Mouse (Mus musculus) forebrain, embryonic 11.5 days (tissue): ENCODE measurements around the gene Itpr2. TPM values are rescaled to one million over a fixed set of nuclear protein-coding genes. Genes with fewer than 3 reads are reported as not detected.

ENCODE experiments used
- ATAC-seq: fragments of 200-750 bp; cut with Nextera tagmentation; replicated peaks from 2 replicates; pipeline ENCODE4 v1.8.0; 2017; ENCODE audit warnings: moderate TSS enrichment; ENCODE audit not compliant: low FRiP score
- DNase-seq: peaks from one replicate; pipeline ENCODE4 v3.0.0-alpha.2; 2017; ENCODE audit warnings: low spot score
- H3K27ac ChIP-seq: fragments of 300-500 bp; sonication (generic); 2 replicates; pipeline ENCODE4 v1.5.1; 2014; ENCODE audit warnings: low read depth, low read length
- H3K27me3 ChIP-seq: fragments of 300-500 bp; sonication (generic); 2 replicates; pipeline ENCODE4 v1.6.1; 2014; ENCODE audit warnings: mild to moderate bottlenecking, low read length, mixed read lengths; ENCODE audit not compliant: control insufficient read depth, insufficient read depth
- H3K36me3 ChIP-seq: fragments of 300-500 bp; sonication (generic); 2 replicates; pipeline ENCODE4 v1.6.1; 2014; ENCODE audit warnings: mild to moderate bottlenecking, low read length, moderate library complexity, mixed read lengths; ENCODE audit not compliant: control insufficient read depth, insufficient read depth
- H3K4me1 ChIP-seq: fragments of 300-500 bp; sonication (generic); replicated peaks from 2 replicates; pipeline ENCODE4 v1.6.1; 2014; ENCODE audit warnings: low read length, mixed read lengths; ENCODE audit not compliant: control insufficient read depth, insufficient read depth
- H3K4me2 ChIP-seq: fragments of 300-500 bp; sonication (generic); 2 replicates; pipeline ENCODE4 v1.6.1; 2014; ENCODE audit warnings: low read depth, mild to moderate bottlenecking, low read length, moderate library complexity, mixed read lengths; ENCODE audit not compliant: severe bottlenecking
- H3K4me3 ChIP-seq: fragments of 300-500 bp; sonication (generic); 2 replicates; pipeline ENCODE4 v1.5.1; 2014; ENCODE audit warnings: low read depth, low read length
- H3K9ac ChIP-seq: fragments of 300-500 bp; sonication (generic); 2 replicates; pipeline ENCODE4 v1.6.1; 2014; ENCODE audit warnings: low read length
- H3K9me3 ChIP-seq: fragments of 300-500 bp; sonication (generic); 2 replicates; pipeline ENCODE4 v1.6.1; 2016; ENCODE audit warnings: low read length, mixed read lengths; ENCODE audit not compliant: control insufficient read depth
- WGBS: fragments of 180-500 bp; shearing (Covaris S2); extraction: QIAGEN DNeasy Blood & Tissue Kit; methylation state at CpG from one replicate; pipeline ENCODE4 v1.1.7; 2014; 5-methylcytosine and 5-hydroxymethylcytosine counted together
- polyA plus RNA-seq: library from polyadenylated mRNA; unstranded; fragments of >200 nt; fragmentation: Nextera tagmentation; extraction: Ambion mirVana; gene quantifications from 2 replicates; pipeline ENCODE4 v1.2.1, GENCODE M21; 2014

The Itpr2 gene
- polyA plus RNA-seq, 1 experiment from 2014 or later, result 5.3 TPM

DNA sequence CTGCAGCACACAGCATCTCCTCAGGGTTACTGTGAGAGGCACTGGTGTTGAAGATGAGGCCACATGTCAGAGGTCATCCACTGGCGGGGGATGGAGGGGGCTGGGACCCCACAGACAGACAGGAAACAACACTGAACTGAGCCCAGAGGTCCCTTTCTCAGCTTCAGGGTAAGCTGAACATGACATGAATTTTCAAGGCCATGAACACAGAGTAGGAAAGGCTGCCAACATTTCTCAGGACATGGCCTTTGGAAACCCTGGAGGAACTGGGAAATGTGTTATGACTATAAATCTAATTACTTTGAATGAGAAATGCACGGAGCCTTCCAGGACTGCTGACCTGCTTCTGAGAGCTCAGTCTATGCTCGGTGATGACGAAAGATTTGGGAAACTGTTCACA lies 144.1 kb downstream of the Itpr2 start:
- no peaks in the 10 kb centered on the region for H3K36me3 ChIP-seq
- no peak overlapping the region for H3K27ac ChIP-seq
- WGBS, result 67% methylated on average over 4 of the region's 4 CpGs
- H3K9ac ChIP-seq, result no peak overlapping the region
- no peaks in the 10 kb centered on the region for H3K27me3 ChIP-seq
- no peak overlapping the region for H3K4me3 ChIP-seq
- H3K4me1 ChIP-seq, result no peaks in the 10 kb centered on the region
- no peak overlapping the region for H3K4me2 ChIP-seq
- peak; percentile 40 for DNase-seq
- no peak for ATAC-seq
- no peaks in the 10 kb centered on the region for H3K9me3 ChIP-seq

DNA sequence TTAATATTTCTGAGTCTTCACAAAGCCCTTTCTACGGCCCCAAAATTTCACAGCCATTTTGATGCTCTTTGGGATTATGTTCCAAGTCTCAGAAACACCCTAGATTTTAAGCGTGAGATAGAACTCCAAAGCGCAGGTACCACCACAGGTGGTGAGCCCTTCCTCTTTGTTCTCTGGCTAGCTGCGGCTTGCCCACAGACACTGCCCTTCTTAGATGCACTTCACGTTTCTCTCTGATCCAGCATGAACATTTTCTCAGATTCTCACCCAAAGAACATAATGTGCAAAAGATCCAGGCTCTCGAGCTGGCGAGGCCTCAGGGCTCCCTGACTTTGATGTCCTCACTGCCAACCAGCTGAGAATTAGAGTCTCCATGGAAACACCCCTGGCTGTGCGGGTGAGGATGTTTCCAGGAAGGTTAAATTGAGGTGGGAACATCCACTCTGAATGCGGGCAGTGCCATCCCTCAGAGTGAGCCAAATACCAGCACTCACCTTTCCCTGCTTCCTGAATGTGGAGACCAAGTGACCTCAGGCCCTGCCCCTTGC lies 149.7 kb downstream of the Itpr2 start:
- Histone ChIP-seq H3K4me2 (no peak overlapping the region), H3K27me3 (no peaks in the 10 kb centered on the region), H3K36me3 (no peaks in the 10 kb centered on the region), H3K9ac (no peak overlapping the region), H3K9me3 (no peaks in the 10 kb centered on the region), H3K4me3 (no peak overlapping the region), H3K4me1 (no peaks in the 10 kb centered on the region), H3K27ac (no peak overlapping the region)
- no peak for DNase-seq
- 62% methylated on average over 9 of the region's 9 CpGs for WGBS
- ATAC-seq, result no peak

DNA sequence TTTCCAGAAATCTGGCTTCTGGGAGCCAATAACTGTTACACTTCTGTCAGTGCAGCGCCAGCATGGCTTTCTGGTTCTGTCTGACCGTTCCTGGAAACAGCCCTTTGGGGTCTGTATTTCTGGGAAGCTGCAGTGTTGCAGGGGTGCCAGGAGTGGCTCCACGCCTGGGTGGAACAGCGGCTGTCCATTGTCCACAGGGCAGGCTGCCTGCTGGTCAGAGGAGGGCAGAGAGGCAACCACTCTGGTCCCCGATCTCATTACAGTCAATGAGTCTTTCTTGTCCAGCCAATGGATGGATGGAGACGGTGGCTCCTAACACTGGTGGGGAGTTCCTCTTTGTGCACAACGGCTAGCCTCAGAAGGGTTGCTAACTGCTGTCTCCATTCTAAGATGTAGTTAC lies 150.2 kb downstream of the Itpr2 start:
- H3K4me2 ChIP-seq, result no peak overlapping the region
- DNase-seq, result no peak
- H3K27ac ChIP-seq, result no peak overlapping the region
- 73% methylated on average over 7 of the region's 7 CpGs for WGBS
- H3K4me3 ChIP-seq, result no peak overlapping the region
- ATAC-seq, result no peak
- no peaks in the 10 kb centered on the region for H3K36me3 ChIP-seq
- no peak overlapping the region for H3K9ac ChIP-seq
- H3K27me3 ChIP-seq, result no peaks in the 10 kb centered on the region
- no peaks in the 10 kb centered on the region for H3K4me1 ChIP-seq
- H3K9me3 ChIP-seq, result no peaks in the 10 kb centered on the region

- Histone ChIP-seq H3K27me3 (no peaks in the 10 kb centered on the region), H3K27ac (no peak overlapping the region), H3K4me3 (no peak overlapping the region), H3K36me3 (no peaks in the 10 kb centered on the region), H3K4me1 (0 out of 2 replicates have a peak, but pooled peaks cover 3% of the 10 kb centered on the region), H3K9me3 (no peaks in the 10 kb centered on the region), H3K4me2 (no peak overlapping the region), H3K9ac (no peak overlapping the region)
- ATAC-seq (no peak), DNase-seq (peak; percentile 44)
- WGBS, result 54% methylated on average over 4 of the region's 4 CpGs
Measured at GRCm38 (mm10) chr6:146347568-146347967, 154.5 kb downstream of the Itpr2 start.

DNA sequence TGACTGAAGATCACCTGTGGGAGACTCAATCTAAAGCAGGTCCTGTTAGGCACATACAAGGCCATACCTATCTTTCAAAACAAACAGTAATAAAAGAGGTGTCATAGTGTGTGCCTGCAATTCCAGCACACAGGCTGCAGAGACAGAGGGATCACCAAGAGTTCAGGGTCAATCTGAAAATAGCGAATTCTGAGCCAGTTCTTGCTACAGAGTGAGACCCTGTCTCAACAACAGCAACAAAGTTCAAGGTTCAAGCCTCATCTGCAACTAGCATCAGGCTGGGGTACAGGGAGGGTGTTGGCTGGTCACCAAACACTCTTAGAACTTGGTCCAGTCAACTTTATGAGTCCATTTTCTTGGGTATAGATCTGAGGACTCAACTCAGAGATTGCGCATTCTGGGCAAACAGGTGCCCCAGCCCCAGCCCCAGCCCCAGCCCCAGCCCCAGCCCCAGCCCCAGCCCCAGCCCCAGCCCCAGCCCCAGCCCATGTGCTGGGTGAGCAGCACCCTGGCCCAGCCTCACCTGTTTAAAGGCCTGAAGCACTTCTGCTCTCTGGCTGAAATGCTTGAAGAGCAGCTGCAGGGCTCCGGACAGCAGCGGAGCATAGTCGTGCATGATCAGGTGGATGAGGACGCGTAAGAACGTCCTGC lies 155.4 kb downstream of the Itpr2 start:
- H3K4me1 ChIP-seq, result 0 out of 2 replicates have a peak, but pooled peaks cover 3% of the 10 kb centered on the region
- H3K36me3 ChIP-seq, result no peaks in the 10 kb centered on the region
- WGBS, result 88% methylated on average over 8 of the region's 8 CpGs
- no peak overlapping the region for H3K9ac ChIP-seq
- no peak overlapping the region for H3K4me2 ChIP-seq
- DNase-seq, result no peak
- no peak overlapping the region for H3K27ac ChIP-seq
- no peak overlapping the region for H3K4me3 ChIP-seq
- no peaks in the 10 kb centered on the region for H3K9me3 ChIP-seq
- ATAC-seq, result no peak
- no peaks in the 10 kb centered on the region for H3K27me3 ChIP-seq

GRCm38 (mm10) chr6:146344732-146345131 lies 157.3 kb downstream of the Itpr2 start:
- no peak overlapping the region for H3K4me2 ChIP-seq
- no peak for ATAC-seq
- DNase-seq, result no peak
- 0 out of 2 replicates have a peak, but pooled peaks cover 3% of the 10 kb centered on the region for H3K4me1 ChIP-seq
- no peaks in the 10 kb centered on the region for H3K27me3 ChIP-seq
- H3K36me3 ChIP-seq, result no peaks in the 10 kb centered on the region
- no peaks in the 10 kb centered on the region for H3K9me3 ChIP-seq
- no peak overlapping the region for H3K9ac ChIP-seq
- 89% methylated on average over 3 of the region's 3 CpGs for WGBS
- H3K4me3 ChIP-seq, result no peak overlapping the region
- no peak overlapping the region for H3K27ac ChIP-seq

- WGBS, result 41% methylated on average over 10 of the region's 10 CpGs
- H3K9me3 ChIP-seq, result no peaks in the 10 kb centered on the region
- no peak overlapping the region for H3K9ac ChIP-seq
- H3K4me2 ChIP-seq, result no peak overlapping the region
- ATAC-seq (no peak), DNase-seq (no peak)
- no peaks in the 10 kb centered on the region for H3K27me3 ChIP-seq
- 0 out of 2 replicates have a peak, but pooled peaks cover 3% of the 10 kb centered on the region for H3K4me1 ChIP-seq
- no peaks in the 10 kb centered on the region for H3K36me3 ChIP-seq
- H3K4me3 ChIP-seq, result no peak overlapping the region
- H3K27ac ChIP-seq, result no peak overlapping the region
Measured at GRCm38 (mm10) chr6:146343671-146344384, 158.2 kb downstream of the Itpr2 start.

DNA sequence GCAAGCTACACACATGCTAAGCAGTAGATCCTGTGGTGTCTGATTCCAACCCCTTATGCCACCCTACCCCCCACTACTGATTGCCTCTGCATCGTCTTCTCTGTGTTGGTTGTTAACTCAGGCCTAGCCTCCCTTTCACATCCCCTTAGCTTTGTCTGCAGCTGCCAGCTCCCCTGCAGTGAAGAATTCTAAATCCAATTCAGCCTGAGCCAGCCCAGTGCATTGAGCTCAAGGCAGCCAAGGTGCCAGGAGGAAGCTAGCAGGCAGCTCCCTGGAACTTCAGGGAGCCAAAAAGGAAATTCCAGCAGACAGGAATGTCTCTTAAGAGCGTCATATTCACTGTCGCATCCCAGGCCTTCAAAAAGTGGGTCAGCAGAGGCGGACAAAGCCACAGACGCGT lies 159.0 kb downstream of the Itpr2 start:
- 0 out of 2 replicates have a peak, but pooled peaks cover 3% of the 10 kb centered on the region for H3K4me1 ChIP-seq
- WGBS, result 2% methylated on average over 6 of the region's 6 CpGs
- H3K4me2 ChIP-seq, result no peak overlapping the region
- H3K4me3 ChIP-seq, result no peak overlapping the region
- DNase-seq, result no peak
- H3K9ac ChIP-seq, result no peak overlapping the region
- H3K27me3 ChIP-seq, result no peaks in the 10 kb centered on the region
- no peak overlapping the region for H3K27ac ChIP-seq
- ATAC-seq, result 0 out of 2 replicates have a peak, but pooled peaks have one; percentile 36
- no peaks in the 10 kb centered on the region for H3K36me3 ChIP-seq
- H3K9me3 ChIP-seq, result no peaks in the 10 kb centered on the region
